Mouse (Mus musculus): ENCODE results near the gene Ttc28.

DNA sequence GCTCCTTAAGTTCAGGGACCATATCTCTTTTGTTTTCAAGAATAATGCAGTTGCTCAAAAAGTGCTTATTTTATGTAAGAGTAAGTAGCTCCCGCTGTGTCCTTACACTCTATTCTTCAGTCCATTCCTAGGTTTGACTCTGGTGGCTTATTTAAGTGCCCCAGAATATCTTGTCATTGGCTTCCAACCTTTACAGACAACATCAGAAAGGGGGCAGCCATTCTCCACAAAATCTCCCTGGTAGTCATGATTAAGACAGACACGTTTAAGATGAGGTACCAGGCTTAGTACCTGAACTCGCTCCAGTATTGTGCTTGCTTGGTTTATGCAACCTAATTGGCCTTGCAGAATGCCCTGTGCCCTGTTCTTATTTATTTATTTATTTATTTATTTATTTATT, 102.8 kb downstream of the Ttc28 start:
- TF ChIP-seq BHLHE40 (IDR thresholded peaks at IDR 0.05; ENCODE audit: low read depth, low read length): no peak
- TF ChIP-seq ZNF384 (IDR thresholded peaks at IDR 0.05; ENCODE audit: low read depth, low read length): no peak
- no peak for TF ChIP-seq MAFK (IDR thresholded peaks at IDR 0.05; ENCODE audit: insufficient replicate concordance, low read length)
- TF ChIP-seq MXI1 (IDR thresholded peaks at IDR 0.05; ENCODE audit: low read depth, low read length): no peak

Measured in CH12.LX (cell line).